In the genomic region with DNA sequence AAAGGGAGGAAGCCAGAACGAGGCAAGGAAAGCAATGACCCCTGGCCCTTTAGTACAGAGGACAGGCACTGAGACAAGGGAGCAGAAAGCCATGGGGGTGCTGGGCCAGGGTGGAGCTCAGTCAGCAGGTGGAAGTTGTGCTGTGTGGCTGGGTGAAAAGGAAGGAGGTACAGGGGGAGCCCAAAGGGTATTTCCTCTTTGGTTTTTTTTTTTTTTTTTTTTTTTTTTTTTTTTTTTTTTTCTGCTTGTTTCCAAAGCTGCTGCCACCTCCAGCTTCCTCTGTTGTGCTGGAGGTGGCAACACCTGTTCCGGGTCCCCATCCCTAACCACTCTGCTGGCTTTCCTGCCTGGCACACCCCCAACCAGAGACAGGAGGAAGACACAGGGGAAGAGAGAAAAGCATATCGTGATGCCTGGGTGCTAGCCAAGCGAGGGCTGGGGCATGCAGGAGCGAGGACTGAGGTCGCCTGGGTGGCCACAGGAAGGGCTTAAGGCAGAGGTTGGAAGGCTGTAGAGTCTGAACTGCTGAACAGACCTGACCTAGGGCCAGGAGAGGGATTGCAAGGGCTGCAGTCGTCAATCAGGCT, we compare ENCODE assay signal across 23 mouse cellular contexts. TPM values are rescaled to one million over a fixed set of nuclear protein-coding genes. Genes with fewer than 3 reads are reported as not detected.
DNase-seq lines count a peak whose midpoint lies in the region; ATAC-seq and TF ChIP-seq lines count a peak whose summit lies in the region.
"Had no signal": no experiment of that assay in that cellular context is flagged by ENCODE, and none has a peak within 500 bp of the region (broad histone marks: within the 10 kb centered on the region; RNA-seq: fewer than 3 reads in every experiment).

No protein-coding gene starts in this region.

- H3K9ac ChIP-seq in heart, embryonic 11.5 days (ENCODE audit: low read depth, low read length), result no peak overlapping the region
- H3K9ac ChIP-seq in liver, postnatal 0 days (replicated peaks), result no peak overlapping the region
- H3K9ac ChIP-seq: embryonic facial prominence, embryonic 12.5 days; forebrain, embryonic 13.5 days; hindbrain, embryonic 12.5 days; kidney, embryonic 15.5 days; limb, embryonic 12.5 days; liver, embryonic 13.5 days; lung, embryonic 15.5 days had no signal

- peak; percentile 75 for ATAC-seq in activated CD4-positive, CD25-positive, alpha-beta regulatory T cell, adult 4 months
- ATAC-seq in heart, embryonic 11.5 days (replicated peaks; ENCODE audit: insufficient number of reproducible peaks, low FRiP score, low TSS enrichment), result no peak
- ATAC-seq in liver, postnatal 0 days, result no peak
- ATAC-seq: forebrain, embryonic 13.5 days had no signal

- no peak overlapping the region for H3K4me3 ChIP-seq in spleen, adult 2 months (ENCODE audit: extremely low read depth, insufficient read depth, insufficient read length)
- no peak overlapping the region for H3K4me3 ChIP-seq in heart, embryonic 11.5 days (ENCODE audit: low read depth, low read length)
- H3K4me3 ChIP-seq in liver, postnatal 0 days (ENCODE audit: low read depth, low read length), result no peak overlapping the region
- H3K4me3 ChIP-seq: embryonic facial prominence, embryonic 12.5 days; erythroblast, embryonic 14.5 days; forebrain, embryonic 13.5 days; hindbrain, embryonic 12.5 days; kidney, embryonic 15.5 days; limb, embryonic 12.5 days; liver, embryonic 13.5 days; lung, embryonic 15.5 days had no signal

- no peaks in the 10 kb centered on the region for H3K9me3 ChIP-seq in heart, embryonic 11.5 days (replicated peaks; ENCODE audit: control insufficient read depth, low read length)
- no peaks in the 10 kb centered on the region for H3K9me3 ChIP-seq in liver, postnatal 0 days (ENCODE audit: low read length)
- H3K9me3 ChIP-seq: embryonic facial prominence, embryonic 12.5 days; forebrain, embryonic 13.5 days; hindbrain, embryonic 12.5 days; kidney, embryonic 15.5 days; limb, embryonic 12.5 days; liver, embryonic 13.5 days; lung, embryonic 15.5 days had no signal

- DNase-seq in spleen, adult 2 months (ENCODE audit: low read depth in 1 of 2, low spot score in 2 of 2), result peak in 1 of 2 experiments; percentile 63
- DNase-seq in spleen, postnatal 14 days (ENCODE audit: low spot score in 2 of 2), result no peak
- peak; percentile 59 for DNase-seq in naive thymus-derived CD4-positive, alpha-beta T cell, adult 2 months (ENCODE audit: low read depth)
- DNase-seq in thymus, postnatal 36 days, result peak; percentile 45 to 70
- DNase-seq in kidney, adult 9 months, result no peak
- DNase-seq in liver, postnatal 0 days, result no peak
- DNase-seq: gastrocnemius, postnatal 25 days; kidney, postnatal 4 days; liver, embryonic 13.5 days; lung, postnatal 4 days had no signal

- H3K27me3 ChIP-seq in spleen, adult 2 months (ENCODE audit: control insufficient read depth, insufficient read depth, low read length), result no peaks in the 10 kb centered on the region
- H3K27me3 ChIP-seq in heart, embryonic 11.5 days (ENCODE audit: control insufficient read depth, insufficient read depth, low read length), result 0 out of 2 replicates have a peak, but pooled peaks cover 4% of the 10 kb centered on the region
- no peaks in the 10 kb centered on the region for H3K27me3 ChIP-seq in liver, postnatal 0 days (ENCODE audit: insufficient read depth, low read length)
- H3K27me3 ChIP-seq: embryonic facial prominence, embryonic 12.5 days; forebrain, embryonic 13.5 days; hindbrain, embryonic 12.5 days; kidney, embryonic 15.5 days; limb, embryonic 12.5 days; liver, embryonic 13.5 days; lung, embryonic 15.5 days had no signal

- TF ChIP-seq POLR2A in spleen, adult 2 months (IDR thresholded peaks at IDR 0.05; ENCODE audit: low read depth, low read length), result no peak

- 17% methylated on average over 7 of the region's 7 CpGs for WGBS in spleen, adult 2 months
- WGBS in heart, embryonic 11.5 days (ENCODE audit: insufficient replicate concordance), result 71% methylated on average over 7 of the region's 7 CpGs
- whole genome bisulfite sequencing in liver, postnatal 0 days (ENCODE audit: insufficient replicate concordance), result 34% methylated on average over 7 of the region's 7 CpGs

- no peak for TF ChIP-seq CTCF in spleen, adult 2 months (IDR thresholded peaks at IDR 0.05; ENCODE audit: extremely low read depth, insufficient read depth, insufficient read length, insufficient replicate concordance)
- TF ChIP-seq CTCF in liver, postnatal 0 days (IDR thresholded peaks at IDR 0.05; ENCODE audit: low read depth), result no peak

- TF ChIP-seq EP300 in liver, postnatal 0 days (IDR thresholded peaks at IDR 0.05; ENCODE audit: low read depth), result no peak

- H3K27ac ChIP-seq in spleen, adult 2 months (ENCODE audit: insufficient read depth, low read length), result peak overlapping the region; percentile 75
- no peak overlapping the region for H3K27ac ChIP-seq in heart, embryonic 11.5 days (ENCODE audit: low read depth, low read length)
- H3K27ac ChIP-seq in liver, postnatal 0 days (ENCODE audit: low read depth), result no peak overlapping the region
- H3K27ac ChIP-seq: embryonic facial prominence, embryonic 12.5 days; forebrain, embryonic 13.5 days; hindbrain, embryonic 12.5 days; kidney, embryonic 15.5 days; limb, embryonic 12.5 days; liver, embryonic 13.5 days; lung, embryonic 15.5 days; stomach, postnatal 0 days had no signal

- peaks cover 47% of the 10 kb centered on the region for H3K36me3 ChIP-seq in spleen, adult 2 months (ENCODE audit: control insufficient read depth, insufficient read depth, low read length)
- no peaks in the 10 kb centered on the region for H3K36me3 ChIP-seq in heart, embryonic 11.5 days (ENCODE audit: control insufficient read depth, insufficient read depth, low read length)
- no peaks in the 10 kb centered on the region for H3K36me3 ChIP-seq in liver, postnatal 0 days (replicated peaks; ENCODE audit: insufficient read depth, low read length)
- H3K36me3 ChIP-seq: embryonic facial prominence, embryonic 12.5 days; hindbrain, embryonic 12.5 days; kidney, embryonic 15.5 days; limb, embryonic 12.5 days; liver, embryonic 13.5 days; lung, embryonic 15.5 days had no signal

- no peak overlapping the region for H3K4me2 ChIP-seq in heart, embryonic 11.5 days
- no peak overlapping the region for H3K4me2 ChIP-seq in liver, postnatal 0 days (ENCODE audit: low read depth, low read length)
- H3K4me2 ChIP-seq: embryonic facial prominence, embryonic 12.5 days; forebrain, embryonic 13.5 days; hindbrain, embryonic 12.5 days; kidney, embryonic 15.5 days; limb, embryonic 12.5 days; liver, embryonic 13.5 days; lung, embryonic 15.5 days had no signal

- H3K4me1 ChIP-seq in spleen, adult 2 months (ENCODE audit: control insufficient read depth, insufficient read depth, insufficient read length), result peaks cover 42% of the 10 kb centered on the region; the same call in 1 of the 2 replicates
- H3K4me1 ChIP-seq in heart, embryonic 11.5 days (ENCODE audit: control insufficient read depth, insufficient read depth, low read length), result no peaks in the 10 kb centered on the region
- H3K4me1 ChIP-seq in liver, postnatal 0 days (ENCODE audit: insufficient read depth), result peaks cover 6% of the 10 kb centered on the region
- H3K4me1 ChIP-seq: forebrain, embryonic 13.5 days; hindbrain, embryonic 12.5 days had no signal

RNA-seq across cellular contexts. Expression of a gene that starts 7.8 kb away (rescaled TPM):
- 85.6 and 97.1 TPM in 2 replicates for polyA plus RNA-seq in spleen, adult 2 months (2012; rRNA removed)
- polyA plus RNA-seq in activated CD4-positive, CD25-positive, alpha-beta regulatory T cell, adult 4 months (2017; shearing (Covaris generic)), result 100 to 1,000 TPM; 171 to 177 TPM
- 7.3 and 8.9 TPM in 2 replicates for polyA plus RNA-seq in heart, embryonic 11.5 days (2014; fragmentation: Nextera tagmentation; extraction: Ambion mirVana)
- polyA plus RNA-seq in liver, postnatal 0 days (2015; fragmentation: Nextera tagmentation; extraction: Ambion mirVana), result 6.3 and 6.7 TPM in 2 replicates

RNA-seq across cellular contexts. Expression of a gene that starts 23.0 kb away (rescaled TPM):
- 1.3 and 2.0 TPM in 2 replicates for polyA plus RNA-seq in spleen, adult 2 months (2012; rRNA removed)
- under 1 TPM; 0.24 to 0.40 TPM for polyA plus RNA-seq in activated CD4-positive, CD25-positive, alpha-beta regulatory T cell, adult 4 months (2017; shearing (Covaris generic))
- polyA plus RNA-seq in heart, embryonic 11.5 days (2014; fragmentation: Nextera tagmentation; extraction: Ambion mirVana), result 1.6 and 2.0 TPM in 2 replicates
- 2.2 and 2.4 TPM in 2 replicates for polyA plus RNA-seq in liver, postnatal 0 days (2015; fragmentation: Nextera tagmentation; extraction: Ambion mirVana)

RNA-seq across cellular contexts. Expression of a gene that starts 59.7 kb away (rescaled TPM):
- polyA plus RNA-seq in spleen, adult 2 months (2012; rRNA removed), result 0.06 TPM in 1 of 2 replicates, not detected in the other
- polyA plus RNA-seq in activated CD4-positive, CD25-positive, alpha-beta regulatory T cell, adult 4 months (2017; shearing (Covaris generic)), result not detected
- not detected in 2 replicates for polyA plus RNA-seq in heart, embryonic 11.5 days (2014; fragmentation: Nextera tagmentation; extraction: Ambion mirVana)
- not detected in 2 replicates for polyA plus RNA-seq in liver, postnatal 0 days (2015; fragmentation: Nextera tagmentation; extraction: Ambion mirVana)
- polyA plus RNA-seq: erythroblast, embryonic 14.5 days; forebrain, embryonic 13.5 days; heart, postnatal 0 days; hindbrain, embryonic 12.5 days; intestine, embryonic 14.5 days; liver, embryonic 13.5 days; lung, embryonic 15.5 days; neural tube, embryonic 11.5 days; stomach, postnatal 0 days had no signal

Comparison
In these comparisons a context has a peak if more than half of its experiments do, and no peak if none do; other contexts are left out.
1. DNase-seq: peak in naive thymus-derived CD4-positive, alpha-beta T cell, adult 2 months (single experiment) and thymus, postnatal 36 days (2 of 2); none in spleen, postnatal 14 days (0 of 2), kidney, adult 9 months (single experiment) and liver, postnatal 0 days (single experiment).